Mouse (Mus musculus) G1E (cell line): ENCODE measurements at regions not wholly inside any gene's neighbourhood (a gene's known extent, or its start where the extent isn't known, plus 50 kb on each side); places are given as distances from the start of the nearest gene placed in this dataset.

Source experiments
- CTCF ChIP-seq: IDR thresholded peaks from 2 replicates; pipeline ENCODE4 v1.5.1; 2012; ENCODE audit warnings: low read depth, low read length, inconsistent platforms, mixed read lengths
- GATA1 ChIP-seq: IDR thresholded peaks from 2 replicates; pipeline ENCODE4 v1.6.1; 2012; ENCODE audit warnings: borderline replicate concordance, low read length, inconsistent platforms, mixed read lengths
- GATA2 ChIP-seq: IDR thresholded peaks from 2 replicates; pipeline ENCODE4 v1.6.1; 2012; ENCODE audit warnings: low read depth, low read length, inconsistent platforms, borderline replicate concordance
- POLR2AphosphoS5 ChIP-seq: IDR thresholded peaks from 2 replicates; pipeline ENCODE4 v1.6.1; 2012; ENCODE audit warnings: low read depth, low read length, inconsistent platforms; ENCODE audit not compliant: insufficient replicate concordance
- TAL1 ChIP-seq: conservative IDR thresholded peaks from 2 replicates; pipeline ENCODE4 v1.6.1; 2012; ENCODE audit warnings: low read depth, low read length, inconsistent platforms, mixed read lengths

GRCm38 (mm10) chr12:92120164-92120815, 271.3 kb upstream of the Sel1l start:
- TF ChIP-seq CTCF (no peak), GATA1 (no peak), TAL1 (no peak), POLR2AphosphoS5 (no peak), GATA2 (no peak)
